Mouse (Mus musculus) B cell, adult 2 months (primary cell): ENCODE results near the gene Slc25a16.
"Not testable (repeated sequence)": the region's sequence is repeated elsewhere in the genome, so short reads cannot be mapped to it uniquely, and the experiment has no call there.

Experiments used
- DNase-seq, 2 experiments: peaks; one replicate each; pipeline ENCODE4 v3.0.0; 2022

The Slc25a16 gene

GRCm38 (mm10) chr10:62906336-62906735 is 14.1 kb upstream of the Slc25a16 start:
- no peak for DNase-seq

GRCm38 (mm10) chr10:62908896-62909295 is 11.5 kb upstream of the Slc25a16 start, which contains the start of gene Tet1:
Gene Tet1, minus strand, starts transcription at chr10:62908996.
- not testable (repeated sequence) for DNase-seq

GRCm38 (mm10) chr10:62911120-62911519 is 9.3 kb upstream of the Slc25a16 start:
- no peak for DNase-seq

- no peak for DNase-seq
Measured at GRCm38 (mm10) chr10:62918985-62919384, 1.4 kb upstream of the Slc25a16 start.

GRCm38 (mm10) chr10:62920766-62921156 is 328 bp downstream of the Slc25a16 start:
- no peak for DNase-seq

- no peak for DNase-seq
Measured at GRCm38 (mm10) chr10:62924096-62924635, 3.7 kb downstream of the Slc25a16 start.

GRCm38 (mm10) chr10:62932381-62932780 is 11.9 kb downstream of the Slc25a16 start:
- no peak for DNase-seq

- no peak for DNase-seq
Measured at GRCm38 (mm10) chr10:62944975-62945580, 24.6 kb downstream of the Slc25a16 start.

- DNase-seq = peak; percentile 59 to 72
Measured at GRCm38 (mm10) chr10:62946738-62947471, 26.5 kb downstream of the Slc25a16 start, which contains the start of gene Dna2. Gene Dna2, plus strand, starts transcription at chr10:62947026.

- DNase-seq = no peak
Measured at GRCm38 (mm10) chr10:62948551-62948950, 28.1 kb downstream of the Slc25a16 start.

GRCm38 (mm10) chr10:62963956-62964355 is 43.5 kb downstream of the Slc25a16 start:
- no peak for DNase-seq

- no peak for DNase-seq
Measured at GRCm38 (mm10) chr10:62965796-62966195, 45.4 kb downstream of the Slc25a16 start.

- DNase-seq = no peak
Measured at GRCm38 (mm10) chr10:62966291-62966690, 45.9 kb downstream of the Slc25a16 start.

GRCm38 (mm10) chr10:62971821-62972220 is 51.4 kb downstream of the Slc25a16 start:
- peak; percentile 70 to 78 for DNase-seq

GRCm38 (mm10) chr10:62979667-62980038 is 59.2 kb downstream of the Slc25a16 start:
- no peak for DNase-seq

GRCm38 (mm10) chr10:62980039-62980954 is 59.9 kb downstream of the Slc25a16 start, which contains the start of gene Rufy2:
Gene Rufy2, plus strand, starts transcription at chr10:62980223.
- peak; percentile 92 to 93 for DNase-seq

- DNase-seq = peak; percentile 28 to 37
Measured at GRCm38 (mm10) chr10:62984072-62984471, 63.6 kb downstream of the Slc25a16 start.

GRCm38 (mm10) chr10:62984495-62984894 is 64.1 kb downstream of the Slc25a16 start:
- DNase-seq = no peak

- peak; percentile 70 to 71 for DNase-seq
Measured at GRCm38 (mm10) chr10:62987341-62987740, 66.9 kb downstream of the Slc25a16 start.

GRCm38 (mm10) chr10:62990636-62991035 is 70.2 kb downstream of the Slc25a16 start:
- no peak for DNase-seq

- no peak for DNase-seq
Measured at GRCm38 (mm10) chr10:62993991-62994390, 73.6 kb downstream of the Slc25a16 start.
